Mouse (Mus musculus) heart, postnatal 10 days (tissue): ENCODE results near the gene Eefsec. TPM values are rescaled to one million over a fixed set of nuclear protein-coding genes. Genes with fewer than 3 reads are reported as not detected.

Experiments used
- DNase-seq, 2 experiments: peaks; one replicate each; pipeline ENCODE4 v3.0.0; 2021
- intact Hi-C: fragments of 180-260 bp; cut with DNase I; formaldehyde crosslinking; loops from one replicate; pipeline ENCODE4 v1.15.1; 2025
- total RNA-seq, 2 experiments: library from RNA; stranded (reverse); gene quantifications; 2 replicates each; pipeline ENCODE4 v1.2.3; 2021

Eefsec gene
- total RNA-seq, 2 experiments from 2014 or later = 9.8 to 11.2 TPM

GRCm38 (mm10) chr6:88346776-88347175 lies 99.6 kb downstream of the Eefsec start:
- peak in 1 of 2 experiments; percentile 27 for DNase-seq
- intact Hi-C loops = loop anchor here (5.0 kb wide), 1 partner anchor 81 kb away; no protein-coding TSS in a partner anchor

GRCm38 (mm10) chr6:88345311-88345710 lies 101.0 kb downstream of the Eefsec start:
- intact Hi-C loops = loop anchor here (5.0 kb wide), 1 partner anchor 82 kb away; no protein-coding TSS in a partner anchor
- DNase-seq = no peak

- DNase-seq = peak; percentile 79 to 80
- intact Hi-C loops = no loop called here
These were observed 102.6 kb downstream of the Eefsec start for GRCm38 (mm10) chr6:88343485-88344450.

GRCm38 (mm10) chr6:88342965-88343364 lies 103.4 kb downstream of the Eefsec start:
- intact Hi-C loops = no loop called here
- DNase-seq = no peak

- intact Hi-C loops = no loop called here
- no peak for DNase-seq
These were observed 105.2 kb downstream of the Eefsec start for GRCm38 (mm10) chr6:88341182-88341581.

- intact Hi-C loops = no loop called here
- DNase-seq = no peak
These were observed 105.6 kb downstream of the Eefsec start for GRCm38 (mm10) chr6:88340761-88341160.

GRCm38 (mm10) chr6:88329336-88329735 lies 117.0 kb downstream of the Eefsec start:
- DNase-seq = peak in 1 of 2 experiments; percentile 32
- intact Hi-C loops = no loop called here

- DNase-seq = peak; percentile 32 to 46
- intact Hi-C loops = loop anchor here (5.0 kb wide), 2 partner anchors 130 to 200 kb away; partner anchors contain the start of gene Gata2
These were observed 124.5 kb downstream of the Eefsec start for GRCm38 (mm10) chr6:88321879-88322278.

- intact Hi-C loops = loop anchor here (5.0 kb wide), 2 partner anchors 129 to 199 kb away; partner anchors contain the start of gene Gata2
- DNase-seq = no peak
These were observed 125.1 kb downstream of the Eefsec start for GRCm38 (mm10) chr6:88321253-88321652.

GRCm38 (mm10) chr6:88319735-88320134 lies 126.6 kb downstream of the Eefsec start:
- DNase-seq = no peak
- intact Hi-C loops = loop anchor here (5.0 kb wide), 2 partner anchors 127 to 197 kb away; partner anchors contain the start of gene Gata2

GRCm38 (mm10) chr6:88315295-88315694 lies 131.0 kb downstream of the Eefsec start:
- intact Hi-C loops = no loop called here
- DNase-seq = no peak

GRCm38 (mm10) chr6:88313937-88314336 lies 132.4 kb downstream of the Eefsec start:
- no peak for DNase-seq
- intact Hi-C loops = no loop called here

- intact Hi-C loops = no loop called here
These were observed 134.7 kb downstream of the Eefsec start for GRCm38 (mm10) chr6:88311593-88311992.

GRCm38 (mm10) chr6:88306100-88306746 lies 140.1 kb downstream of the Eefsec start:
- intact Hi-C loops = no loop called here
- no peak for DNase-seq

More at GRCm38 (mm10) chr6:88311593-88311992, 134.7 kb downstream of the Eefsec start:
- DNase-seq = no peak

- intact Hi-C loops = no loop called here
- peak in 1 of 2 experiments; percentile 13 for DNase-seq
These were observed 145.1 kb downstream of the Eefsec start for GRCm38 (mm10) chr6:88301234-88301633.

GRCm38 (mm10) chr6:88299491-88299890 lies 146.8 kb downstream of the Eefsec start:
- intact Hi-C loops = no loop called here
- DNase-seq = no peak

GRCm38 (mm10) chr6:88292274-88292909 lies 153.9 kb downstream of the Eefsec start:
- intact Hi-C loops = no loop called here
- peak in 1 of 2 experiments; percentile 14 for DNase-seq

- intact Hi-C loops = no loop called here
These were observed 156.1 kb downstream of the Eefsec start for GRCm38 (mm10) chr6:88290129-88290766.

GRCm38 (mm10) chr6:88278141-88278540 lies 168.2 kb downstream of the Eefsec start:
- intact Hi-C loops = no loop called here
- no peak for DNase-seq

More at GRCm38 (mm10) chr6:88290129-88290766, 156.1 kb downstream of the Eefsec start:
- DNase-seq = peak; percentile 82 to 83

- intact Hi-C loops = no loop called here
- DNase-seq = no peak
These were observed 169.1 kb downstream of the Eefsec start for GRCm38 (mm10) chr6:88277242-88277641.
